Mouse (Mus musculus): Measurements from ENCODE around the gene Sh3pxd2a. TPM values are rescaled to one million over a fixed set of nuclear protein-coding genes. Genes with fewer than 3 reads are reported as not detected.
A peak's percentile ranks its signal among the peaks of the same experiment; 100 is the strongest.

Sh3pxd2a gene
- polyA plus RNA-seq, 1 experiment from 2014 or later, result 6.9 TPM

DNA sequence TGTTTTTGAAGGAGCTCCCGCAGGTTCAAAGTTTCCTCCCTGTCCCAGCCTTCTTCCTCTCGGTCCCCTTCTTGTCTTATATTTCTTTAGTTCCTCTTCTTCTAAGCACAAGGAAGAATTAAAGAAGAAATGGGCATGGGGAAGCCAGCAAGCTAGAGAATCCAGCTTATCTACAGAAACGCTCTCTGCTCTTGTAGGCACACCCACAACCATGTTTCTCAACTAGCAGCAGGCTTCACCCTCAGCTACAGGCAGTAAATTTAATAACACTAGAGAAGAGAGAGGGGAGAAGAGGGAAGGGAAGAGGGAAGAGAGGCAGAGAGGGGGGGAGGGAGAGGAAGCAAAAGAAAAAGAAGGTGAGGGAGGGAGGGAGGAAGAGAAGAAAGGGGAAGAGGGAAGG, 44.0 kb upstream of the Sh3pxd2a start:
- no peak for DNase-seq (ENCODE audit: low spot score)
- Histone ChIP-seq H3K4me3 (ENCODE audit: low read depth, low read length) (no peak overlapping the region), H3K27me3 (ENCODE audit: control insufficient read depth, insufficient read depth, low read length) (no peaks in the 10 kb centered on the region), H3K4me1 (replicated peaks; ENCODE audit: control insufficient read depth, insufficient read depth, low read length) (peaks cover 7% of the 10 kb centered on the region), H3K4me2 (replicated peaks; ENCODE audit: low read depth, low read length) (no peak overlapping the region), H3K9ac (ENCODE audit: low read depth, low read length) (no peak overlapping the region), H3K9me3 (ENCODE audit: control insufficient read depth, low read length) (no peaks in the 10 kb centered on the region), H3K27ac (ENCODE audit: low read depth, low read length) (no peak overlapping the region), H3K36me3 (ENCODE audit: control insufficient read depth, insufficient read depth, low read length) (no peaks in the 10 kb centered on the region)
- ATAC-seq (ENCODE audit: low FRiP score), result no peak
- WGBS, result 95% methylated on average over 3 of the region's 3 CpGs

DNA sequence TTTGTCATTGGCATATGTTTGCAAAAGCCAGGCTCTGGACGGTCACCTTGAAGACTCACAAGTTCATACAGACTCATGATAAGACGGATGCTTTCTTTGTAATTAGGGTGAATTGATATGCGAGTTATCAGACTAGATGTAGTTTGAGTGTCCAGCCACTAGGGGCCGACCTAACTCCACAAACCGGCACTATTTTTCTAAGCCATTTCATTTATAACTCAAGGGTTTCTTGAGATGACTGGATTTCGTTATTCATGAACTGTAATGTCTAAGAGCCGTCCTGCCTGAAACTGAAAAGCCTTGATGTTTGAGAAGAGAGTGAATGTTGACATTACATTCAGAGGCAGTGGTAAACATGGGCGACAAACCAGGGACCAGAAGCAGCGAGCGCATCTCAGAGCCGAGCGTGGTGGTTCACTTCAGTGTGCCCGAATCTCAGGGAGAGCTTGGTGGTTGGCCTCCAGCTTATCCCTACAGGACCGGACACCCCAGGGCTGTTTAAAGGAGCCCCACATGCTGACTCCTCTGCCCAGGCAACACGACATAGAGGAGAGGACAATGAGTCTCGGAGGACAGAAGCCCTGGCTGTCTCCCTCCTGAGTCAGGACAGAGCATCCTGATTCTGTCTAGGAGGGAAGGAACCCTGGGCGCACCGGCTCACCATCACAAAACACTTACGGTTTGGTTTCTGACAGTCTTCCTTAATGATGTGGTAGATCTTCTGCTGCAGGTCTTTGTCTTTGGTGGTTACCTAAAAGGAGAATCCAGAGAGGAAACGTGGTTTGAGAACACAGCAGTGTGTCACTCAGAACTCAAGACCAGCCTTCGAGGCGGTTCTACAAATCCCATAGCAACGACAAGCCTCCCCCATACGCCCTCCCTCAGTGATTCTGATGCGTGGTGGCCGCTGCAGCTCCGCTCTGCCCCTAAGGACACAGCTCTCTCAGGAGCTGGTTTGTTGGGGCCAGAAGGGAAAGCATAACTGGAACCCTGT, 43.2 kb upstream of the Sh3pxd2a start:
- Histone ChIP-seq H3K4me2 (replicated peaks; ENCODE audit: low read depth, low read length) (no peak overlapping the region), H3K9me3 (ENCODE audit: control insufficient read depth, low read length) (no peaks in the 10 kb centered on the region), H3K4me1 (replicated peaks; ENCODE audit: control insufficient read depth, insufficient read depth, low read length) (peaks cover 7% of the 10 kb centered on the region), H3K27me3 (ENCODE audit: control insufficient read depth, insufficient read depth, low read length) (no peaks in the 10 kb centered on the region), H3K4me3 (ENCODE audit: low read depth, low read length) (no peak overlapping the region), H3K9ac (ENCODE audit: low read depth, low read length) (no peak overlapping the region), H3K27ac (ENCODE audit: low read depth, low read length) (0 out of 2 replicates have a peak overlapping the region, but pooled peaks have one; percentile 2), H3K36me3 (ENCODE audit: control insufficient read depth, insufficient read depth, low read length) (no peaks in the 10 kb centered on the region)
- DNase-seq (ENCODE audit: low spot score), result peak; percentile 69
- no peak for ATAC-seq (ENCODE audit: low FRiP score)
- WGBS, result 63% methylated on average over 27 of the region's 27 CpGs

DNA sequence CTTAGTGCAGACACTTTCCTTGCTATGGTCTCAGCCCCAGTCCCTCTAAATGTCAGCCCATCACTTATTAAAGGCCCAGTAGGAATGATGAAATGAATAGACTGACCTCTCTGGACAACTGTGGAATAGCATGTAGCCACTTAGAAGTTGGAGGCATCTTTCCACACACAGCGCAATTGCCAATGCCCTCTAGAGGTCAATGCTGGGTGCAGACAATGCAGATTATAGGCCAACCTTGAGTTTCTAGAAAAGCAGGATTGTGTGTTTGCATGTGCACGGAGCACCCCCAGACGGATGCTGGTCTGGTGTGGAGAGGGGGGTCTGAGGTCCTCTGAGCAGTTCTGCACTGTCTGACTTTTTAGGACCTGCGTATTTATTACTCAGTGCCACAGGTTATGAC, 39.4 kb upstream of the Sh3pxd2a start:
- H3K27me3 ChIP-seq (ENCODE audit: control insufficient read depth, insufficient read depth, low read length), result no peaks in the 10 kb centered on the region
- no peak overlapping the region for H3K9ac ChIP-seq (ENCODE audit: low read depth, low read length)
- H3K4me1 ChIP-seq (replicated peaks; ENCODE audit: control insufficient read depth, insufficient read depth, low read length), result no peaks in the 10 kb centered on the region
- H3K9me3 ChIP-seq (ENCODE audit: control insufficient read depth, low read length), result no peaks in the 10 kb centered on the region
- 66% methylated on average over 4 of the region's 4 CpGs for WGBS
- H3K4me2 ChIP-seq (replicated peaks; ENCODE audit: low read depth, low read length), result no peak overlapping the region
- ATAC-seq (ENCODE audit: low FRiP score), result peak; percentile 55; the same call in 1 of the 2 replicates
- H3K4me3 ChIP-seq (ENCODE audit: low read depth, low read length), result no peak overlapping the region
- peak; percentile 62 for DNase-seq (ENCODE audit: low spot score)
- H3K27ac ChIP-seq (ENCODE audit: low read depth, low read length), result no peak overlapping the region
- no peaks in the 10 kb centered on the region for H3K36me3 ChIP-seq (ENCODE audit: control insufficient read depth, insufficient read depth, low read length)

DNA sequence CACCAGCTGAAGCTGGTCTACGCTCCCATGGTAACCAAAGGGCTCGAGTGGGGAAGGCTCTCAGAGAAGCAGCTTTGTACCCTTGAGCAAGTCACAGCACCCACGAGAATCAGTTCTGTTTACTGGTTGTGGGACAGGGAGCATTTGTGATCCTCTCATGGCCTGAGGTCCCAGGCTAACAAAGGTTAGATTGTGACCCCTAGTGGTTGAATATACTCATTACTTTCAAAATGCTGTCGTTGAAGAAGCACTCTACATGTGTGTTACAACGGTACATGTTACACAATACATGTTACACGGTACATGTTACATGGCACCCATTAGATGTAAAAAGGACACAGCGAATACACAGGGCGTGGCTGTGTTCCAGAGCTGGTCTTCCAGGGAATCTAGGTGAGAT, 38.4 kb upstream of the Sh3pxd2a start:
- Histone ChIP-seq H3K4me3 (ENCODE audit: low read depth, low read length) (no peak overlapping the region), H3K4me2 (replicated peaks; ENCODE audit: low read depth, low read length) (no peak overlapping the region), H3K9ac (ENCODE audit: low read depth, low read length) (no peak overlapping the region), H3K9me3 (ENCODE audit: control insufficient read depth, low read length) (no peaks in the 10 kb centered on the region), H3K36me3 (ENCODE audit: control insufficient read depth, insufficient read depth, low read length) (no peaks in the 10 kb centered on the region), H3K27ac (ENCODE audit: low read depth, low read length) (no peak overlapping the region), H3K27me3 (ENCODE audit: control insufficient read depth, insufficient read depth, low read length) (no peaks in the 10 kb centered on the region), H3K4me1 (replicated peaks; ENCODE audit: control insufficient read depth, insufficient read depth, low read length) (no peaks in the 10 kb centered on the region)
- WGBS, result 74% methylated on average over 8 of the region's 8 CpGs
- DNase-seq (ENCODE audit: low spot score) (peak; percentile 55), ATAC-seq (ENCODE audit: low FRiP score) (0 out of 2 replicates have a peak, but pooled peaks have one; percentile 32)

DNA sequence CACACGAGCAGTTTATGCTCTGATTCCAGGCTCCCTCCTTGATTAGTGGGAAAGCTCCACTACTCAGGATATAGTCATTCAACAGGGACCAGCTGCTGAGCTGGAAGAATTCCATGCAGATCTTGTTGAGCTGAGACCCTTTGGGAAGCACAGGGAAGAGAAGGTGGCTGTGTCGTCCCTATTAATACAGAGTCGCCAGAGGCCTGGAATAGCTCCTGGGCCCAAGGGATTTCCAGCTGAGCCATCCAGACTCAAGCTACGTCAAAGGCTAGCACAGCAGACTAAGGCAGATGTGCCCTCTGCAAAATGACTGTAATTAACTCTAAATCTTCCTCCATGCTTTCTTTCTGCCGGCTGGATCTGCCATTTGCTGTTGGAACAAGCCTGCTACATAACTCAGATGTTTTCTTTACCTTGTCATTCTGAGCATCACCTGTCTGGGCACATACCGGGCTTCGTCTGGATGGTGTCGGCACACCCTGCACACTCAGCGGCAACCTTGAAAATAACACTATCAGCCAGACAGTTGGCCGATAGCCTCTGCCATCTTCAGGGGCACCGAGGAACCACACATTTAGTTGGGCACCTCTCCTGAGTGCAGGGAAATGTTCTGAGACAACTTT, 36.3 kb upstream of the Sh3pxd2a start:
- no peak overlapping the region for H3K9ac ChIP-seq (ENCODE audit: low read depth, low read length)
- no peak for DNase-seq (ENCODE audit: low spot score)
- no peaks in the 10 kb centered on the region for H3K27me3 ChIP-seq (ENCODE audit: control insufficient read depth, insufficient read depth, low read length)
- no peaks in the 10 kb centered on the region for H3K4me1 ChIP-seq (replicated peaks; ENCODE audit: control insufficient read depth, insufficient read depth, low read length)
- H3K4me2 ChIP-seq (replicated peaks; ENCODE audit: low read depth, low read length), result no peak overlapping the region
- ATAC-seq (ENCODE audit: low FRiP score), result no peak
- no peaks in the 10 kb centered on the region for H3K36me3 ChIP-seq (ENCODE audit: control insufficient read depth, insufficient read depth, low read length)
- no peaks in the 10 kb centered on the region for H3K9me3 ChIP-seq (ENCODE audit: control insufficient read depth, low read length)
- H3K4me3 ChIP-seq (ENCODE audit: low read depth, low read length), result no peak overlapping the region
- H3K27ac ChIP-seq (ENCODE audit: low read depth, low read length), result no peak overlapping the region
- WGBS, result 72% methylated on average over 11 of the region's 11 CpGs

DNA sequence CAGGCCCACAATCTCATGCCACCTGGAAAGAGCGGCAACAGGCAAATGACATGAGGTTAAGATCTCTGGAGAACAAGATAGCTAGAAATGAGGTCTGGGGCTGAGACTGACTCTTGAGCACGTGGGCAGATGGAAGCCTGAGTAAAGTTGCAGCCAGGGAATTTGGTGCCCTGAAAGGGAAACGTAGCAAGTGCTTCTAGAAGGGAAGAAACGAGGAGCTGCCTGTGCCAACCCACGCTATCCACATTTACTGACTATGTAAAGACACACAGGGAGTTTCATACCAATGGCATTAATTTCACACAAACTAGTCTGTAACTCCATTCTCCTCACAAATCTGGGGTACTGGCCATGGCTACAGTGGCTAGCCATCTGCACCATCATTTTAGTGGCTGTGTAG, 35.6 kb upstream of the Sh3pxd2a start:
- no peaks in the 10 kb centered on the region for H3K4me1 ChIP-seq (replicated peaks; ENCODE audit: control insufficient read depth, insufficient read depth, low read length)
- no peak for ATAC-seq (ENCODE audit: low FRiP score)
- H3K9ac ChIP-seq (ENCODE audit: low read depth, low read length), result no peak overlapping the region
- H3K27ac ChIP-seq (ENCODE audit: low read depth, low read length), result no peak overlapping the region
- H3K4me3 ChIP-seq (ENCODE audit: low read depth, low read length), result no peak overlapping the region
- no peaks in the 10 kb centered on the region for H3K9me3 ChIP-seq (ENCODE audit: control insufficient read depth, low read length)
- 87% methylated on average over 5 of the region's 5 CpGs for WGBS
- no peaks in the 10 kb centered on the region for H3K27me3 ChIP-seq (ENCODE audit: control insufficient read depth, insufficient read depth, low read length)
- no peak overlapping the region for H3K4me2 ChIP-seq (replicated peaks; ENCODE audit: low read depth, low read length)
- no peaks in the 10 kb centered on the region for H3K36me3 ChIP-seq (ENCODE audit: control insufficient read depth, insufficient read depth, low read length)
- no peak for DNase-seq (ENCODE audit: low spot score)

DNA sequence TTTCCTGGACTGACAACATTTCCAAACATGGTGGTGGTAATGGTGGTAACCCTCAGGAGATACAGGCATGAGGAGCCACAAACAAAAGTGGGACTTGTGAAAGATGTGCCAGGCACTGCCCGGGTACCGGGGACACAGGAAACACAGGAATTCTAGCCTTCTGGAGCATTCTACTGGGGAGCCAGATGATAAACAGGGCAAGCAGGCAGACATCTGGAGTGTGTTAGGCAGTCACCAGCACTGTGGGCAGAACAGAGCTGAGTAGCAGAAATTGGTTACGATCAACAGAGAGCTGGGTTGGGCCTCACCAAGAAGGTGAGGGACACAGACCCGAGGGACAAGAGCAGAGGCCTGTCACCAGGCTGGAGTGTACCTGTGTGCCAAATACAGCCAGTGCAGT, 34.7 kb upstream of the Sh3pxd2a start:
- 57% methylated on average over 4 of the region's 4 CpGs for WGBS
- no peaks in the 10 kb centered on the region for H3K9me3 ChIP-seq (ENCODE audit: control insufficient read depth, low read length)
- DNase-seq (ENCODE audit: low spot score), result no peak
- peaks cover 2% of the 10 kb centered on the region; the same call in 1 of the 2 replicates for H3K4me1 ChIP-seq (replicated peaks; ENCODE audit: control insufficient read depth, insufficient read depth, low read length)
- H3K27me3 ChIP-seq (ENCODE audit: control insufficient read depth, insufficient read depth, low read length), result no peaks in the 10 kb centered on the region
- no peak overlapping the region for H3K27ac ChIP-seq (ENCODE audit: low read depth, low read length)
- no peak overlapping the region for H3K4me2 ChIP-seq (replicated peaks; ENCODE audit: low read depth, low read length)
- H3K4me3 ChIP-seq (ENCODE audit: low read depth, low read length), result no peak overlapping the region
- H3K36me3 ChIP-seq (ENCODE audit: control insufficient read depth, insufficient read depth, low read length), result no peaks in the 10 kb centered on the region
- ATAC-seq (ENCODE audit: low FRiP score), result no peak
- no peak overlapping the region for H3K9ac ChIP-seq (ENCODE audit: low read depth, low read length)

DNA sequence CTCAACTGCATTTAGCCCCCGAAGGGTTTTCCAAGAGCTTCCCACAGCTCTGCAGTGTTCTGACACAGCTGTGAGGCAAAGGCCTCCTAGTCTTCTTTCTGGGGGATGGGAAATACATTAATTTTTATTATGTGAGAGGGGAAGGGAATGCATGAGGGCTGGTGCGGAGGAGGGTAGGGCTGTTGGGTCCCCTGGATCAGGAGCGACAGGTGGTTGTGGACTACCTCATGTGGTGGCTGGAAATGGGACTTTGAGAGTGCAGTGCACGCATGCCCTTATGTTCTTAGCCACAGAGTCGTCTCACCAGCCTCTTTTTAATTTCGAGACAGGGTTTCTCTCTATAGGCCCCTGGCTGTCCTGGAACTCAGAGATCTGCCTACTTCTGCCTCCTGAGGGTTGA, 33.5 kb upstream of the Sh3pxd2a start:
- H3K4me2 ChIP-seq (replicated peaks; ENCODE audit: low read depth, low read length), result no peak overlapping the region
- no peak overlapping the region for H3K27ac ChIP-seq (ENCODE audit: low read depth, low read length)
- no peak for DNase-seq (ENCODE audit: low spot score)
- H3K4me1 ChIP-seq (replicated peaks; ENCODE audit: control insufficient read depth, insufficient read depth, low read length), result peaks cover 7% of the 10 kb centered on the region; the same call in 1 of the 2 replicates
- H3K9ac ChIP-seq (ENCODE audit: low read depth, low read length), result no peak overlapping the region
- no peaks in the 10 kb centered on the region for H3K9me3 ChIP-seq (ENCODE audit: control insufficient read depth, low read length)
- H3K36me3 ChIP-seq (ENCODE audit: control insufficient read depth, insufficient read depth, low read length), result no peaks in the 10 kb centered on the region
- no peaks in the 10 kb centered on the region for H3K27me3 ChIP-seq (ENCODE audit: control insufficient read depth, insufficient read depth, low read length)
- H3K4me3 ChIP-seq (ENCODE audit: low read depth, low read length), result no peak overlapping the region
- 90% methylated on average over 6 of the region's 6 CpGs for WGBS
- ATAC-seq (ENCODE audit: low FRiP score), result no peak

Measured in hindbrain, embryonic 11.5 days (tissue).